ENCODE assay signal across 8 mouse cellular contexts in genomic region chr7:16294346-16294745, GRCm38 (mm10). TPM values are rescaled to one million over a fixed set of nuclear protein-coding genes. Genes with fewer than 3 reads are reported as not detected.
A peak's percentile ranks its signal among the peaks of the same experiment; 100 is the strongest.
DNase-seq lines count a peak whose midpoint lies in the region; ATAC-seq and TF ChIP-seq lines count a peak whose summit lies in the region.

No protein-coding gene starts in this region.

- H3K27ac ChIP-seq in gastrocnemius, adult 2 months, result peak overlapping the region; percentile 95

- intact Hi-C loops in gastrocnemius, adult 2 months (cut with DNase I), result loop anchor here (1.0 to 10.0 kb wide), 3 partner anchors 32 to 170 kb away; no protein-coding TSS in a partner anchor
- intact Hi-C loops in gastrocnemius, postnatal 36 days (cut with DNase I), result loop anchor here (1.0 to 10.0 kb wide), 4 partner anchors 33 to 320 kb away; partner anchors contain the start of gene Arhgap35

- ATAC-seq in granulocyte monocyte progenitor cell, adult 5-6 weeks (replicated peaks; ENCODE audit: poor library complexity, severe bottlenecking), result peak; percentile 37
- ATAC-seq in megakaryocyte progenitor cell, adult 5-6 weeks (replicated peaks; ENCODE audit: poor library complexity), result peak; percentile 48
- no peak for ATAC-seq in frontal cortex, adult (ENCODE audit: low TSS enrichment)

- DNase-seq in gastrocnemius, adult 2 months, result no peak
- no peak for DNase-seq in gastrocnemius, postnatal 36 days
- DNase-seq in c-Kit-positive CD71-positive TER-119-positive erythroid progenitor cells, embryonic 14.5 days (ENCODE audit: low spot score), result peak; percentile 72
- peak; percentile 40 to 58 for DNase-seq in kidney, postnatal 25 days
- no peak for DNase-seq in urinary bladder, postnatal 4 days (ENCODE audit: low spot score in 2 of 2)

- TF ChIP-seq CTCF in gastrocnemius, adult 2 months (IDR thresholded peaks at IDR 0.05), result no peak

- peak overlapping the region; percentile 80; the same call in 1 of the 2 replicates for H3K4me3 ChIP-seq in gastrocnemius, adult 2 months

RNA-seq across cellular contexts. Expression of gene Ccdc9, which starts 7.8 kb away (rescaled TPM):
- 10 to 100 TPM; 41.0 to 42.1 TPM for total RNA-seq in gastrocnemius, adult 2 months (2021)
- total RNA-seq in gastrocnemius, postnatal 36 days (2021), result 10 to 100 TPM; 40.7 to 44.6 TPM
- 31.7 and 50.9 TPM in 2 replicates for total RNA-seq in granulocyte monocyte progenitor cell, adult 5-6 weeks (2014; fragmentation: Nextera tagmentation)
- total RNA-seq in granulocyte monocyte progenitor cell, adult 5-6 weeks (2017), result 54.0 and 62.0 TPM in 2 replicates
- total RNA-seq in megakaryocyte progenitor cell, adult 5-6 weeks (2015), result 17.3 and 19.8 TPM in 2 replicates
- total RNA-seq in megakaryocyte progenitor cell, adult 5-6 weeks (2017), result 87.9 and 99.6 TPM in 2 replicates

RNA-seq across cellular contexts. Expression of gene Bbc3, which starts 13.8 kb away (rescaled TPM):
- 1 to 10 TPM; 1.4 to 2.9 TPM for total RNA-seq in gastrocnemius, adult 2 months (2021)
- 1 to 10 TPM; 1.4 to 2.2 TPM for total RNA-seq in gastrocnemius, postnatal 36 days (2021)
- total RNA-seq in granulocyte monocyte progenitor cell, adult 5-6 weeks (2014; fragmentation: Nextera tagmentation), result 0.53 and 1.1 TPM in 2 replicates
- 1.3 and 2.2 TPM in 2 replicates for total RNA-seq in granulocyte monocyte progenitor cell, adult 5-6 weeks (2017)
- total RNA-seq in megakaryocyte progenitor cell, adult 5-6 weeks (2015), result 0.25 and 1.8 TPM in 2 replicates
- 0.84 and 1.2 TPM in 2 replicates for total RNA-seq in megakaryocyte progenitor cell, adult 5-6 weeks (2017)

RNA-seq across cellular contexts. Expression of gene Inafm1, which starts 20.9 kb away (rescaled TPM):
- total RNA-seq in gastrocnemius, adult 2 months (2021), result 10 to 100 TPM; 15.7 to 15.8 TPM
- total RNA-seq in gastrocnemius, postnatal 36 days (2021), result 10 to 100 TPM; 12.2 to 15.1 TPM
- total RNA-seq in granulocyte monocyte progenitor cell, adult 5-6 weeks (2014; fragmentation: Nextera tagmentation), result 13.6 and 14.6 TPM in 2 replicates
- 3.2 and 3.3 TPM in 2 replicates for total RNA-seq in granulocyte monocyte progenitor cell, adult 5-6 weeks (2017)
- 5.0 and 11.3 TPM in 2 replicates for total RNA-seq in megakaryocyte progenitor cell, adult 5-6 weeks (2015)
- total RNA-seq in megakaryocyte progenitor cell, adult 5-6 weeks (2017), result 5.2 and 6.8 TPM in 2 replicates

RNA-seq across cellular contexts. Expression of gene C5ar1, which starts 35.0 kb away (rescaled TPM):
- 1 to 10 TPM; 1.6 to 2.4 TPM for total RNA-seq in gastrocnemius, adult 2 months (2021)
- total RNA-seq in gastrocnemius, postnatal 36 days (2021), result 1 to 10 TPM; 1.7 to 1.8 TPM
- 0.21 TPM in 1 of 2 replicates, not detected in the other for total RNA-seq in granulocyte monocyte progenitor cell, adult 5-6 weeks (2014; fragmentation: Nextera tagmentation)
- total RNA-seq in granulocyte monocyte progenitor cell, adult 5-6 weeks (2017), result 0.67 and 1.1 TPM in 2 replicates
- total RNA-seq in megakaryocyte progenitor cell, adult 5-6 weeks (2015), result 2.4 and 4.0 TPM in 2 replicates
- 0.57 and 1.2 TPM in 2 replicates for total RNA-seq in megakaryocyte progenitor cell, adult 5-6 weeks (2017)

RNA-seq across cellular contexts. Expression of gene C5ar2, which starts 50.4 kb away (rescaled TPM):
- total RNA-seq in gastrocnemius, adult 2 months (2021), result under 1 TPM; 0.18 to 0.39 TPM
- under 1 TPM; 0.20 TPM for total RNA-seq in gastrocnemius, postnatal 36 days (2021)
- total RNA-seq in granulocyte monocyte progenitor cell, adult 5-6 weeks (2014; fragmentation: Nextera tagmentation), result 0.15 TPM in 1 of 2 replicates, not detected in the other
- 0.13 and 0.93 TPM in 2 replicates for total RNA-seq in granulocyte monocyte progenitor cell, adult 5-6 weeks (2017)
- 1.1 and 1.7 TPM in 2 replicates for total RNA-seq in megakaryocyte progenitor cell, adult 5-6 weeks (2015)
- 1.1 and 1.3 TPM in 2 replicates for total RNA-seq in megakaryocyte progenitor cell, adult 5-6 weeks (2017)

Comparison
In these comparisons a context has a peak if more than half of its experiments do, and no peak if none do; other contexts are left out.
1. DNase-seq: peak in c-Kit-positive CD71-positive TER-119-positive erythroid progenitor cells, embryonic 14.5 days (single experiment) and kidney, postnatal 25 days (2 of 2); none in gastrocnemius, adult 2 months (single experiment), gastrocnemius, postnatal 36 days (0 of 2) and urinary bladder, postnatal 4 days (0 of 2).